Mouse (Mus musculus) erythroblast, adult 5-6 weeks (primary cell): Measurements from ENCODE around the gene Pllp. TPM values are rescaled to one million over a fixed set of nuclear protein-coding genes. Genes with fewer than 3 reads are reported as not detected.

Experiments used
- ATAC-seq: replicated peaks from 2 replicates; pipeline ENCODE4 v1.8.0; 2016; ENCODE audit warnings: moderate number of reproducible peaks, mild to moderate bottlenecking, moderate TSS enrichment, inconsistent platforms; ENCODE audit not compliant: poor library complexity, low FRiP score, severe bottlenecking
- total RNA-seq, 2 experiments: library from RNA; stranded (forward) in 1 of 2; stranded (reverse) in 1 of 2; fragments of 150-400 nt in 1 of 2; fragments of 200-764, 138-1000 nt in 1 of 2; gene quantifications; 2 replicates each; pipeline versions ENCODE4 v1.2.3 to v1.2.4; 2015 to 2017; ENCODE audit warnings: low replicate concordance in 2 of 2

Pllp gene
- total RNA-seq (2015; ENCODE audit: low replicate concordance) (not detected in 2 replicates), total RNA-seq (2017; ENCODE audit: low replicate concordance) (not detected in 2 replicates)

DNA sequence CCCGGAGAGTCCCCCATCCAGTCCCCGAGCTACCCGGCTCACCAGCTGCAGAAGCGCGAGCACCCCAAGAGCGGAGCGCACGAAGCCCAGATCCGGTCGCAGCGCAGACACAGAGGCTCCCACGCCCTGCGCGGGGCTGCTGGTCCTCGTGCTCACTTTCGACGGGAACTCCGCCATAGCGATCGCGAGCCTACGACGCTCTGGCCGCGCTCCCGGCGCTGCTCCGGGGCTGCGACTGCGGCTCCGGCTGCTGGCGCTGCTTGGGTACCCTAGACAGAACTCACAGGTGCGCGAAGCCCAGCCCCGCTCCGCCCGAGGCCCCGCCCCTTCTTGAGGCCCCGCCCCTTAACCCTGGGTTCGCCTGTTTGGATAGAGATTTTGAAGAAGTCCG, at the start of gene Pllp:
TSS of gene Pllp (minus strand) at position 285 of the 391 bp plus-strand sequence.
- no peak for ATAC-seq

DNA sequence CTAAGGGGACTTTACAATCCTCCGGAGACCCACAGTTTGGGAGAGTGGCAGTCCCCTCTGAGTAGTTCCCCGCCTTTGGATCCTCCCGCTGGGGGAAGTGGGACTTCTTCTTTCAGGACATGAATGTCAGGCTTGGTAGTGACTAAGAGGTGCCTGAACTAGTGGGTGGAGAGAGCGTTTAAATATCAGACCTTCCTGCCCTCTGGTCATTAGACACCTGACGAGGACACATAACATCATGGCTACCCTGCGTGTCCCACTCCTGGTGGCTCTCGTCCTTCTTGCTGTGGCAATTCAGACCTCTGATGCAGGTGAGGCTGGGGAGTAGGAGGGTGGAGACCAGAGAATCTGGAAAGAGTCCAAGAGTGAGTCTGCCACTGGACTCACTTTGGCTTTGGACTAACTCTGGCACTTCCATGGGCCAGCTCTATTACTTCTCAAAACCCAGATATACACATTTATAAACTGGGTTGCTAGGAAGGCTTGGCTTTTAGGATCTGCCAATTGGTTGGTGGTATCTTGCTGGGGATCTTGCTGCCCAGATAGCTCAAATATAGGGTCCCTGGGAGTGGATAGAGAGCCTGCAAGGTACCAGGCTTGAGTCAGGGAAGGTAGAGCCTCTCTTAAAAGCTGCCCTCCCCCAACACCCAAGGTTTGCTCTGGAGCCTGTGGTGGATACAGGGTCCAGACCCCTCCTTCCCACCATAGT, 49.6 kb upstream of the Pllp start, which contains the start of gene Ccl22:
TSS of gene Ccl22 (plus strand) at position 115 of the 709 bp plus-strand sequence.
- no peak for ATAC-seq

DNA sequence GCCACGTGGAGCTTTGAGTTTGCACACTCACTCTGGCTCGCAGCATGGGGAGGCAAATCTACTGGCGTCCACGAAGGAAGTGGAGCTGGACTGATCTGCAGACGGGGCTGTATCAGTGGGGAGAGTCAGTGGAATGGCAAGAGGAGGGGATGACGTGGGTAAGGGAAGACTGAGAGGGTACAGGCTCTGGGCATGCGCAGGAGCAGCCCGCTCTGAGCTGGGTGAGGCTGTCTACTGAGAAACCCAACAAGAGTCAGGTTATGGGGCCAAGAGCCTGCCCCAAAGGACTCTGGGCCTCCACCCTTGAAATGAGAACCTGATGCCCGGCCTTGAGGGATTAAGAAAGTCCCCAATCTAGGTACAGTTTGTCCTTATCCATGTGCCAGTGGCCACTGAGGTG, 48.9 kb upstream of the Pllp start:
- no peak for ATAC-seq

DNA sequence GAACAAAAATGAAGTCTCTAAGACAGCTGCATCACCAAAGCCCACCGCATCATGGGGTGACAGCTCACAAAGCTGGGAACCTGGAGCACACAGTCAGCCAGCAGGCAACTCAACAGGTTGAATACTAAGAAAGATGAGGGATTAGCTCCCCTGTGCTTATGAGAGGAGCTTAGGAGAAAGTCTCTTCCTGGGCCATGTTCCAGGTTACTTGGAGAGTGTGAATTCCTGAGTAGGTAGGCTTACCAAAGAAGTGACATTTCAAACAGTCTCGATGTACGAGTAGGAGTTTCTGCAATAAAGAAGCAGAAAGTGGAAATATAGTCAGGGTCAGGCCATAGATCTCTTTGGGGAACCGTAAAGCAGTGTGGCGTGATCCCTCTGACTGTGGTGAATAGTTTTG, 48.4 kb upstream of the Pllp start:
- ATAC-seq = no peak

DNA sequence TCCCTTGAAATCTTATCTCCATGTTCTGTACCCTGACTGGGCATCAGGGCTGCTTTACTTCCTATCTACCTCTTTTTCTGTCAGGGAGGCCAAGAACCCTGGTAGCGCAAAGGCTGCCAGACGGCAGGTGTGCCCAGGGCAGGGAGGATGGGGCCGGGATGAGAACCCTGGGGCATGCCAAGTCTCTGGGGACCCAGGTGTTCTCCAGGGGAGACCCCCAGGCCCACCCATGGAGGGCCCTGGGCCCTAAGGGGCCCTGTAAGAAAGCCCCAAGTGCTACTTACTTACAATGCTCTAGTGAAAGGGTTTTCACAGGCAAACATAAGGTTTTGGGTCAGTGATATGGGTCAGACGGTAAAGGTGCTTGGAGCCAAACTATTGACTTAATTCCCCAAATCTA, 45.6 kb upstream of the Pllp start:
- ATAC-seq = no peak

DNA sequence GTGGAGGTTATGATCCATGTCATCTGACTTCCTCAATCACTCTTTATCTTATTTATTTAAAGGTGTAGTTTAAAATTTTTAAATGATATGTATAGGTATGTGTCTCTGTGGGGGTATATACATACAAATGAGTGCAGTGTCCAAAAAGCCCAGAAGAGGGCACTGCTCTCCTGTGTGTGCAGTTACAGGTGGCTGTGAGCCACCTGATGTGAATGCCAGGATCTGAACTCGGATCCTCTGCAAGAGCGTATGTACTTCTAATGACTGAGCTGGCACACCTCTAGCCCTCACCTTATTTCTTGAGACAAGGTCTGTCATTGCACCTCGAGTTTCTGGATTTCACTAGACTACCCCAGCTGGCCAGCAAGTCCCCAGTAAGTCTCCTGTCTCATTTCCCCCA, 44.5 kb upstream of the Pllp start:
- no peak for ATAC-seq

DNA sequence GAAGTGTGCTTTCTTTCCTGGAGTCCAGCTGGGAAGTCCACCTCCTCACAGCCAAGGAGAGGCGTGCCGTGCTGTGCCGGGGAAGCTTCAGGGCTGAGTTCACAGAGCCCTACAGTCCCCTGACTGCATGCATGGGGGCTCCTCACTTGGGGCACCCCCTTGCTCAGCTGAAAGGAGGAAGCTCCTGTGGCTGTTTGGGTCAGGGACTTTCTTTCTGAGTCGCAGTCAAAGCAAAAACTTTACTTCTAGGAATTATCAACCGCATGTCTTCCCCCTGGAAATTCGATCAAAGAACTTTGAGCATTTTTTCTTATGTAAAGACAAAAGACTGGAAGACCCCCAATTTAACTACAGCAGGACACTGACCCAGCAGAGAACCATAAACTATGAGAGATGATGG, 43.8 kb upstream of the Pllp start:
- ATAC-seq = no peak

DNA sequence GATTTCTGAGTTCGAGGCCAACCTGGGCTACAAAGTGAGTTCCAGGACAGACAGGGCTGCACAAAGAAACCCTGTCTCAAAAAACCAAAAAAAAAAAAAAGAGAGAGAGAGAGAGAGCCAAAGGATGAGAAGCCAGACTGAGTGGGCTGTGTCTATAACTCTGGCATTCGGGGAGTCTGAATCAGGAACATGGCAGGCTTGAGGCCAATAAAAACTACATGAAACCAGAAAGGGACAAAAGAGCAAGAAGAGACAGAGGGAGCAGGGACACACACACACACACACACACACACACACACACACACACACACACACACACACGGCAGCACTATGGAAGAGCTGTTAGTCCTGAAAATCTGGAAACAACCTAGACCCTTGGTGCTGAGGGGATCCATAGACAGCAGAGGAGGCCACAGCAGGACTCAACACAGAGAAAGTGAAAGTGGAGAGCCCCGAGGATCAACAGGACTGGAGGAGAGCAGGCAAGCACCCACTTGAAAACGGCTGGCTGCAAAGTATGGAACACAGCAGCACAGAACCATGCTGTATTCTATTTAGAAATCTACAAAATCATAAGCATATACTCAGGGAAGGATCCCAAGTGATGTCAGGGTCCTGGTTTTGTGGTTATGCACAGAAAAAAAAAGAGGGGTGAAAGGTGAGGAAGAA, 39.5 kb upstream of the Pllp start:
- peak; percentile 36 for ATAC-seq

DNA sequence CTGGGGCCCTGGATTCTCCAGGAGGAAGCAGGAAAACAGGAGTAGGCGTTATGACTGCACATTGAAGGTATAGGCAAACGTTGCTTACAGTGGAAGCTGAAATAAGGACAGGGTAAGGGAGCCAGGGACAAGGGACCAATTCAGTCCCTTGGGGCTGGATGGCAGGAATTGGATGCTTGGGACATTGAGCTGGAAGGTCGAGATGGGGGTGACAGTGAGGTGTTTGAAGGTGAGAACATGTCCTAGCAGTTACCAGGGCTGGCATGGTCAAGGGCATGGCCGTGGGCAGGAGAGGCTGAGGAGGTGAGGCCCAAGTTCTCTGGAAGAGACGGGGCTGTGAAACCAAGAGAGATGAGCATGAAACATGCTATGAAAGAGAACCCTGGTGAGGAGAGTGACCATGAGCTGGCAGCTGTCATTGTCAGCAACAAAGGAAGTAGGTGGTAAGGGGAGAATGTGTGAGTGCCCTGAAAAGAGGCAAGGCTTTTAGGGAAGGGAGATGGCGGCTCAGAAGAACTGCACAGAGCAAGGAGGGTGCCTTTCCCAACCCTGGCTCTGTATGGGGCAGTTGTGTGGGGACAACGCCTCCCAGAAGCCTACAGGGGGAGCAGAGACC, 38.8 kb upstream of the Pllp start:
- ATAC-seq = no peak

DNA sequence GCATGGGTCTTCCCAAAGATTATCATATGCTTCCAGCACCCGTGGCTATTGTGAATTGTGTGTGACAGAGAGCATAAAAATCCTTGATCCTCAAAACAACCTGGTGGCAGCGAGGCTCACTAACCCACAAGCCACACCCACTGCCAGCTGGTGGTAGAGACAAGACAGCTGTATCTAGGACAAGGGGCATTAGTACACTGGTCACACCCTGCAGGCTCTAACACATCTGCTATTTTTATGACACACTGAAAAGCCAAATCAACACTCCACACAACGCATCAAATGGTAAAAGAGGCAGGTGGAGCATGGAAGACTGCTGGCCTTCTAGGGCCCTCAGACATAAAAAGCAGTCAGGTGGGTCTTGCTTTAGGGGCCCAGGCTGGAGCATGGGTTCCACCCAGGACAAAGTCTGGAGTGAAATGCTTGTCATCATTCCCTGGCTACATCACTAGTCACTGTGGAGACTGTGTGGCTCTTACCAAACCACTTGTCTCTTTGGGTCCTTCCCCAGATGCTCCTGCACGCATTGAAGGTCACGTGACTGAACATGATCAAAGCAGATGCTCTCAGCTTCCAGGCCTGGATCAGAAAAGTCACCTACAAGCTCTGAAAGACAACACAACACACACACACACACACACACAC, 37.9 kb upstream of the Pllp start:
- peak; percentile 79 for ATAC-seq

DNA sequence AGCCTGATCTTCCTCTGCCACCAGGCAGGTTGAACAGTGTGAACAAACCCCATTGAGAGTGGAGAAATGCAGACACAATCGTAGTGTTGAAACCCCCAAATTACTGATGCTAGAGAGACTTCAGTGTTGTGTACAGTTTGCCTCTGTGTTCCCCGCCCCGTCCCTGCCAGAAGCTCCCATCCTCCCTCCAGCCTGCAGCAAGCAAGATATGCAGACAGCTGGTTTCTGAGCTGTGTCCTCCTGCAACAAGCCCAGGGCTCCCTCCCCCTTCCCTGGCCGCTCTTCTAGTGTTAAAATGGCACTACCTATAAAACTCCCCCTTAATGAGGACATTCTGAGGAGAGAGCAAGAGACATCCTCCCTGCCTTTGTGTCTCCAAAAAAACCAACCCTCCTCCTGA, 33.2 kb upstream of the Pllp start:
- ATAC-seq = peak; percentile 59

DNA sequence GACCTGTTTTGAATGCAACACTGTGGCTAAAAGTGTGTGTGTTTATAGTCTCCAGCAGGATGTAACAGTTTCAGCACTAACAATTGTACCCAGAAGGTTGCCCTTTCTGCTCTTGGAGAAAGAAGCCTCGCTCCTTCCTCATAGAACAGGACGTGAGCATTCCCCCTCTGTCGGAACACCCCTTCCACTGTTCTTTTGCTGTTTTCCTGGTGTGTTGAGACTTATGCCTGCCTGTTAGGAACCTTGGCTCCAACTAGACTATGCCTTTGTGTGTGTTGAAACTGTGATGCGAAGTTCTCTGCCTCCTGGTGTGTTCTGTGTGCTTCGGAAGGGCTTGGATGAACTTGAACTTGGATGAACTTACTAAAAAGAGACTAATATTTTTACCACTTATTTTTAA, 29.9 kb upstream of the Pllp start:
- ATAC-seq = no peak

DNA sequence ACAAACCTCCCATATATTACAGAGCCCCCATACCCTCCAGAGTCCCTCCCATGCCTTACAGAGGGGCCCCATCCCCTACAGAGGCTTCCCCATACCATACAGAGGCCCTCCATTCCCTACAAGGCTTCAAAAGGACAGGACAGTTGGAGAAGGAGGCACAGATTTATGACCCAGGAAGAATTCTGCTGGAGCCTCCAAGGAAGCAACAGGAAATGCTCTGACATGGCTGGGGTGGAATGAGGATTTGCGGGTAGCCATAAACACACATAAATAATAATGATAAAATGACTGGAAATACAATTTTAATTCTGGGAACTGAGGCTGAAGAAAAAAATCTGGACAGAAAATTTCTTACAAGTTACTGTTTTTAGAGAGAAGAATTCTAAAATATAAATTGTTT, 20.8 kb upstream of the Pllp start:
- no peak for ATAC-seq

DNA sequence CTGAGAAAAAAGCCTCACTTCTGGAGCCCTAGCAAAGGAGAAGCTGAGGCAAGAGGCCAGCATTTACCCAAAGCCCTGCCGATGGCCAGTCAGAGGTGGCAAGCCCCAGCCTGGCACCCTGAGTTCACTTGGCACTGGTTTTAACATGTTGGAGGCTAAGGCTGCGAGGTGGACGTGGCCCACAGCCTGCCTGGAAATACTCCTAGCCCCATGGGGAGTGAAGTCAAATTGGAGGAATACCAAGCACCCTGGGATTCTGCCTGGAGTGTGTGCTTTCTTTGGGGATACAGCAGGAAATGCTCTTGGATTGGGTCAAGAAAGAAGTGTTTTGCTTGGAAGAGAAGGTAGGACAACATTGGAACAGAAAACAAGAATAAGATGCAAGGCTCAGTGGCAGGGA, 19.8 kb upstream of the Pllp start:
- ATAC-seq = no peak

DNA sequence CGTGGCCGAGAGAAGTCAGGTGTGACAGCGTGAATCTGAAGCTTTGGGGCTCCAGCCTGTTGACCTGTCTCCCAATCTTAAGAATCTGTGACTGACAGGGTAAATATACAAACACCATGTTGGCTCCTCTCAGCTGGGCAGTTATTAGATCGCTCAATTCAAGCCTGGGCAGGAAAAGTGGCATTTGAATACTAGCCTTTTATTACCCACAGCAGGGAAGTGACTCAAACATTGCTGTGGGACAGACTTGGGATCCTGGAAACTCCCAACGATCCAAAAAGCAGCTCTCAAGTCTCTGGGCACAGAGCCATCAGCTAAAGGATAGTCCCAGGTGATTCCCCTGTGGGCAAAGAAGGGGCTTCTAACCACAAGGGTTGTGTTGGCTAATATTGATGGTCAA, 18.5 kb upstream of the Pllp start:
- ATAC-seq = no peak

DNA sequence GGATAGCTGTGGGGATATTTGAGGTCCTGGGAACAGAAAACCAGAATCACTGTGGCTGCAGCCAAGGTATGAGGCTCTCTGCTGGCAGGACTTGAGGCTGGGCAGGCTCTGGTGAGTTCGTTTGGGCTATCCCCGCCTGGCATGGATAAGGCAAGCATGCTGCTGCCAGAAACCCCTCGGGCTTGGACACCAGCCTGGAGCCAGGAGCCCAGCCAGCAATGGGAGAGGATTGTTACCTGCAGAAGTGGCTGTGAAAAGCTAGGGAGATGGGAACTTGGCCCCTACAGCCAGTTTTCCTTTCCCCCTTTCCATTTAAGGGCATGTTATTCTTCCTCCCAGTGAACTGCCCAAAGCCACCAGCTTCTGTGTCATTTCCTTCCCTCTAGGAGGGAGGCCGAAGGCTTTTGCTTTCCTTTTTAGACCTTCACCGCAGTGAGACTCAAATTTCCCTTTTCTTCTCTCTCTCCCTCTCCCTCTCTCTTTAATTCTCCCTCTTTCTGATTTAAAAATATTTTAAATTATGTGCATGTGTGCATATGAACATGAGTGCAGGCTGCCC, 15.2 kb upstream of the Pllp start:
- ATAC-seq = no peak

DNA sequence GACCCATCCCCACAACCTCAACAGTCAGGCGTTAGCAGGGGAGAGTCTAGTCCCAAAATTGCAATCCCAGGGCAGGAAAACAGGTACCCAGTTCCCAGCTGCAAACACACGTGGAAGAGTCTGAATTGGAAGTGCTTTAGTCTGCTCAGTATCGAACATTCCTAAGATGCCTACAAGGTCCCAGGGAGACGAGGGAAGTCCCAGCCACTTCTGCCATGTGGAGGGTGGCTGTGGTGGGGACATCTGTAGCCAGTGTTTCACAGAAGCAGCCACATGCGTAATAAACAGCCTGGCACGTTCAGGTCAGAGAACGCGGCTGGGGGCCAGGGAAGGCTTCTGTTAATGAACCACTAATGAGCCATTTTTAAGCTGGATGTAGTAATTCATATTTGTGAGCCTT, 14.3 kb upstream of the Pllp start:
- ATAC-seq = no peak

DNA sequence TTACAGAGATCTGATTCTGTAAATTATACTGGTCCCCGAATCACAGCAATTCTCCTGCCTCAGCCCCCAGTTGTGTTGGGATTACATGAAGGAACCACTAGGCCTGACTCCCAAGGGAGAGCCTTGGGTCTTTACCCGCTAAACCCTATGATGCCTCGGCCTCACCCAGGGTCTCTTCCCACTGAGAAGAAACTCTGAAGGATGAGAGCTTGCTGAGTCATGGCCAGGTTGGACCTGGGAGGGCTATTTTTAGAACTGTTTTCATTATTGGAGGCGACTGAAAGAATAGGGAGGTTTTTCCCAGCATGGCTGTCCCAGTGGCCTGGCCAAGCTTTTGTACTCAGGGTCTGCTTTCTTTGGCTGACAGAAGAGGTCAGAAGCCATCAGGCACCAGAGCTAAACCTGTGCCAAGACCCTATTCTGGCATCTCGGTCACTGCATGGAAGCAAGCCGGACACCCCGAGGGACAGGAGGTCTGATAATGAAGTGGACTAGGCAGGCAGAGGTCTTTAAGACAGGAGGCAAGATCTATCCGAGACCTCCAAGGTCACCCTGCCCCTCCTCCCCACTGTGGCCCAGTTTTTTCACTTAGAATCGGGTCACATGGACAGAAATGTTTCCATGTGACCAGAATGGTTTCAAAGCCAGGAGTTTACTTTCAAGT, 10.8 kb upstream of the Pllp start:
- ATAC-seq = no peak

DNA sequence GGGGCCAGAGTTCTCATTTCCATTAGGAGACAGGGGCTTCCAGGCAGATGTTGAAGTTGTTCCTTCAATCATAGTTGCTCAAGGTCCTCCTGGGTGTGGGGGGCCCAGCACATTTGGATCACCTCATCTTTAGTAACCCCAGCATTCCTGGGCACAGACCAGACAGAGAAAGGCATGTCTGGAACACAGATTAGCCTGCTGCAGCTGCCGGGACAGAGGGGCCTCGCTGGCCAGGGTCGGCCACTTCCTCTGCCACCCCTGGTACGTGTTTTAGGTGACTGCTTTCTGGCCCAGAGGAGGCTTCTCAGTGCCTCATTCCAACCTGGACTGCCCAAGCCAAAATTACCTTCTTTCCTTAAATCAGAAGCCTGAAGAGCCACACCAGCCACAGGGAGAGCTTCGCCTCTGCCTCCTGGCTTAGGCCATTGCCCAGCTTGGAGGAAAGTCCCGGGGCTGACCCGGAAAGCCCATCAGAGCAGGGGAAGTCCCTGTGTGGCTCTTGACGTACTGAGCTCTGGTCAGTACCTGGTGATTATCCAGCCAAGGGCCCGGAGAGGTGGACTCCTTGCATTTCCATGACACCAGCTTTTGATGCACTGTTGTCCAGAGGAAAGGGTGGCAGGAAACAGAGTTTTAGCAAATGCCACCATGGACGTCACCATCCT, 9.6 kb upstream of the Pllp start:
- ATAC-seq = no peak

DNA sequence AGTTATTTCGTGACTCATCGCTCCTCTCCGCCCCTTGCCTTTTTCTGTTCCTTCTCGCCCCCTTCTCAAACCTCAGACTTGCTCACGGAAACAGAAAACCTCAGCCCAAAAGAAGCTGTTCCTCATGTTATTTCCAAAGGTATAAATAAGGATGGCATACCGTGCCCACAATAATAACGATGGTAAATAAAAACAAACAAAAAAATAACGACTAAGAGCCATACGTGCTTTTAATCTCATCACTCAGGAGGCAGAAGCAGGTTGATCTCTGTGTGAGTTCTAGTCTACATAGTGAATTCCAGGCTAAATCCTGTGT, 8.5 kb upstream of the Pllp start:
- no peak for ATAC-seq
